Mouse (Mus musculus) hindbrain, embryonic 15.5 days (tissue): Measurements from ENCODE around the gene Epb41. TPM values are rescaled to one million over a fixed set of nuclear protein-coding genes. Genes with fewer than 3 reads are reported as not detected.

ENCODE experiments used
- ATAC-seq: fragments of 200-750 bp; cut with Nextera tagmentation; 2 replicates; pipeline ENCODE4 v1.8.0; 2017; ENCODE audit warnings: low read depth, moderate number of reproducible peaks, moderate TSS enrichment; ENCODE audit not compliant: low FRiP score
- H3K27ac ChIP-seq: fragments of 300-500 bp; sonication (generic); replicated peaks from 2 replicates; pipeline ENCODE4 v1.5.1; 2015; ENCODE audit warnings: mild to moderate bottlenecking, inconsistent platforms
- H3K27me3 ChIP-seq: fragments of 300-500 bp; sonication (generic); 2 replicates; pipeline ENCODE4 v1.6.1; 2015; ENCODE audit warnings: control low read depth, inconsistent platforms
- H3K36me3 ChIP-seq: fragments of 300-500 bp; sonication (generic); 2 replicates; pipeline ENCODE4 v1.6.1; 2015; ENCODE audit warnings: control low read depth, inconsistent platforms
- H3K4me1 ChIP-seq: fragments of 300-500 bp; sonication (generic); replicated peaks from 2 replicates; pipeline ENCODE4 v1.6.1; 2015; ENCODE audit warnings: control low read depth, inconsistent platforms
- H3K4me2 ChIP-seq: fragments of 300-500 bp; sonication (generic); 2 replicates; pipeline ENCODE4 v1.6.1; 2015; ENCODE audit warnings: moderate library complexity, mild to moderate bottlenecking, inconsistent platforms
- H3K4me3 ChIP-seq: fragments of 300-500 bp; sonication (generic); 2 replicates; pipeline ENCODE4 v1.5.1; 2015; ENCODE audit warnings: mild to moderate bottlenecking, inconsistent platforms
- H3K9ac ChIP-seq: fragments of 300-500 bp; sonication (generic); 2 replicates; pipeline ENCODE4 v1.6.1; 2015; ENCODE audit warnings: inconsistent platforms
- H3K9me3 ChIP-seq: fragments of 300-500 bp; sonication (generic); 2 replicates; pipeline ENCODE4 v1.6.1; 2016; ENCODE audit warnings: control low read depth, inconsistent platforms
- WGBS: fragments of 180-500 bp; shearing (Covaris S2); methylation state at CpG from one replicate; pipeline ENCODE4 v1.1.7; 2015; 5-methylcytosine and 5-hydroxymethylcytosine counted together
- polyA plus RNA-seq: library from polyadenylated mRNA; unstranded; fragments of >200 nt; fragmentation: Nextera tagmentation; extraction: Ambion mirVana; gene quantifications from 2 replicates; pipeline ENCODE4 v1.2.1, GENCODE M21; 2015

Epb41 gene
- polyA plus RNA-seq, 1 experiment from 2014 or later = 59.8 TPM

GRCm38 (mm10) chr4:132018547-132018946, 56.6 kb downstream of the Epb41 start:
- no peaks in the 10 kb centered on the region for H3K9me3 ChIP-seq
- no peaks in the 10 kb centered on the region for H3K36me3 ChIP-seq
- H3K27me3 ChIP-seq = no peaks in the 10 kb centered on the region
- H3K9ac ChIP-seq = no peak overlapping the region
- no peak overlapping the region for H3K4me3 ChIP-seq
- WGBS = 19% methylated on average over 4 of the region's 4 CpGs
- no peak overlapping the region for H3K4me2 ChIP-seq
- no peak overlapping the region for H3K27ac ChIP-seq
- peaks cover 7% of the 10 kb centered on the region; the same call in 1 of the 2 replicates for H3K4me1 ChIP-seq
- no peak for ATAC-seq

GRCm38 (mm10) chr4:132015374-132015773, 59.7 kb downstream of the Epb41 start:
- no peaks in the 10 kb centered on the region for H3K36me3 ChIP-seq
- 81% methylated on average over 3 of the region's 3 CpGs for WGBS
- no peak for ATAC-seq
- H3K9ac ChIP-seq = no peak overlapping the region
- no peaks in the 10 kb centered on the region for H3K27me3 ChIP-seq
- H3K4me2 ChIP-seq = no peak overlapping the region
- H3K9me3 ChIP-seq = no peaks in the 10 kb centered on the region
- H3K4me3 ChIP-seq = no peak overlapping the region
- H3K4me1 ChIP-seq = peaks cover 11% of the 10 kb centered on the region; the same call in 1 of the 2 replicates
- H3K27ac ChIP-seq = no peak overlapping the region

GRCm38 (mm10) chr4:132011619-132012018, 63.5 kb downstream of the Epb41 start:
- ATAC-seq = no peak
- H3K27ac ChIP-seq = no peak overlapping the region
- no peaks in the 10 kb centered on the region for H3K27me3 ChIP-seq
- 49% methylated on average over 3 of the region's 3 CpGs for WGBS
- no peaks in the 10 kb centered on the region for H3K9me3 ChIP-seq
- H3K9ac ChIP-seq = no peak overlapping the region
- H3K36me3 ChIP-seq = no peaks in the 10 kb centered on the region
- no peak overlapping the region for H3K4me2 ChIP-seq
- no peak overlapping the region for H3K4me3 ChIP-seq
- 0 out of 2 replicates have a peak, but pooled peaks cover 8% of the 10 kb centered on the region for H3K4me1 ChIP-seq

GRCm38 (mm10) chr4:132010416-132010815, 64.7 kb downstream of the Epb41 start:
- 78% methylated on average over 8 of the region's 8 CpGs for WGBS
- no peak overlapping the region for H3K27ac ChIP-seq
- no peak overlapping the region for H3K4me2 ChIP-seq
- 0 out of 2 replicates have a peak, but pooled peaks cover 6% of the 10 kb centered on the region for H3K36me3 ChIP-seq
- no peak for ATAC-seq
- no peak overlapping the region for H3K9ac ChIP-seq
- no peaks in the 10 kb centered on the region for H3K9me3 ChIP-seq
- H3K4me3 ChIP-seq = no peak overlapping the region
- H3K27me3 ChIP-seq = no peaks in the 10 kb centered on the region
- 0 out of 2 replicates have a peak, but pooled peaks cover 8% of the 10 kb centered on the region for H3K4me1 ChIP-seq

GRCm38 (mm10) chr4:132008191-132008590, 66.9 kb downstream of the Epb41 start:
- WGBS = 75% methylated on average over 5 of the region's 5 CpGs
- Histone ChIP-seq H3K27me3 (no peaks in the 10 kb centered on the region), H3K4me2 (no peak overlapping the region), H3K36me3 (peaks cover 14% of the 10 kb centered on the region; the same call in 1 of the 2 replicates), H3K27ac (no peak overlapping the region), H3K9ac (no peak overlapping the region), H3K4me1 (0 out of 2 replicates have a peak, but pooled peaks cover 8% of the 10 kb centered on the region), H3K4me3 (no peak overlapping the region), H3K9me3 (no peaks in the 10 kb centered on the region)
- ATAC-seq = no peak

GRCm38 (mm10) chr4:132007123-132007522, 68.0 kb downstream of the Epb41 start:
- Histone ChIP-seq H3K27me3 (no peaks in the 10 kb centered on the region), H3K4me3 (no peak overlapping the region), H3K36me3 (peaks cover 20% of the 10 kb centered on the region; the same call in 1 of the 2 replicates), H3K27ac (no peak overlapping the region), H3K4me2 (no peak overlapping the region), H3K9ac (no peak overlapping the region), H3K9me3 (no peaks in the 10 kb centered on the region), H3K4me1 (0 out of 2 replicates have a peak, but pooled peaks cover 8% of the 10 kb centered on the region)
- WGBS = 82% methylated on average over 7 of the region's 7 CpGs
- no peak for ATAC-seq

- Histone ChIP-seq H3K36me3 (peaks cover 14% of the 10 kb centered on the region), H3K27ac (no peak overlapping the region), H3K4me3 (no peak overlapping the region), H3K9ac (no peak overlapping the region), H3K4me2 (no peak overlapping the region), H3K27me3 (no peaks in the 10 kb centered on the region), H3K4me1 (no peaks in the 10 kb centered on the region), H3K9me3 (no peaks in the 10 kb centered on the region)
- ATAC-seq = no peak
- WGBS = 92% methylated on average over 7 of the region's 7 CpGs
These were observed 76.5 kb downstream of the Epb41 start for GRCm38 (mm10) chr4:131998641-131999040.

- no peak overlapping the region for H3K27ac ChIP-seq
- H3K9ac ChIP-seq = no peak overlapping the region
- no peak overlapping the region for H3K4me2 ChIP-seq
- 73% methylated on average over 5 of the region's 5 CpGs for WGBS
- no peaks in the 10 kb centered on the region for H3K4me1 ChIP-seq
- peaks cover 8% of the 10 kb centered on the region for H3K36me3 ChIP-seq
- ATAC-seq = no peak
- H3K9me3 ChIP-seq = no peaks in the 10 kb centered on the region
- no peaks in the 10 kb centered on the region for H3K27me3 ChIP-seq
- no peak overlapping the region for H3K4me3 ChIP-seq
These were observed 77.6 kb downstream of the Epb41 start for GRCm38 (mm10) chr4:131997476-131997875.

GRCm38 (mm10) chr4:131996985-131997384, 78.1 kb downstream of the Epb41 start:
- Histone ChIP-seq H3K4me2 (no peak overlapping the region), H3K9ac (no peak overlapping the region), H3K27me3 (no peaks in the 10 kb centered on the region), H3K9me3 (no peaks in the 10 kb centered on the region), H3K4me1 (no peaks in the 10 kb centered on the region), H3K36me3 (peaks cover 8% of the 10 kb centered on the region), H3K4me3 (no peak overlapping the region), H3K27ac (no peak overlapping the region)
- ATAC-seq = no peak
- 48% methylated on average over 5 of the region's 5 CpGs for WGBS

GRCm38 (mm10) chr4:131993792-131994191, 81.3 kb downstream of the Epb41 start:
- H3K27ac ChIP-seq = no peak overlapping the region
- H3K4me1 ChIP-seq = no peaks in the 10 kb centered on the region
- no peak for ATAC-seq
- no peaks in the 10 kb centered on the region for H3K27me3 ChIP-seq
- H3K9me3 ChIP-seq = no peaks in the 10 kb centered on the region
- no peak overlapping the region for H3K4me3 ChIP-seq
- peaks cover 10% of the 10 kb centered on the region for H3K36me3 ChIP-seq
- WGBS = 51% methylated on average over 3 of the region's 3 CpGs
- H3K9ac ChIP-seq = no peak overlapping the region
- no peak overlapping the region for H3K4me2 ChIP-seq

- no peak for ATAC-seq
- no peaks in the 10 kb centered on the region for H3K9me3 ChIP-seq
- peaks cover 9% of the 10 kb centered on the region; the same call in 1 of the 2 replicates for H3K4me1 ChIP-seq
- 10% methylated on average over 4 of the region's 4 CpGs for whole genome bisulfite sequencing
- no peak overlapping the region for H3K9ac ChIP-seq
- no peak overlapping the region for H3K4me3 ChIP-seq
- no peak overlapping the region for H3K4me2 ChIP-seq
- 0 out of 2 replicates have a peak overlapping the region, but pooled peaks have one; percentile 51 for H3K27ac ChIP-seq
- no peaks in the 10 kb centered on the region for H3K27me3 ChIP-seq
- H3K36me3 ChIP-seq = peaks cover 13% of the 10 kb centered on the region; the same call in 1 of the 2 replicates
These were observed 92.1 kb downstream of the Epb41 start for GRCm38 (mm10) chr4:131982881-131983538.

GRCm38 (mm10) chr4:131981755-131982154, 93.4 kb downstream of the Epb41 start:
- Histone ChIP-seq H3K36me3 (peaks cover 13% of the 10 kb centered on the region; the same call in 1 of the 2 replicates), H3K9ac (no peak overlapping the region), H3K4me2 (no peak overlapping the region), H3K4me1 (peaks cover 9% of the 10 kb centered on the region; the same call in 1 of the 2 replicates), H3K4me3 (no peak overlapping the region), H3K27ac (no peak overlapping the region), H3K9me3 (no peaks in the 10 kb centered on the region), H3K27me3 (no peaks in the 10 kb centered on the region)
- ATAC-seq = no peak
